8 mouse cellular contexts compared by ENCODE assay signal in the genomic region with DNA sequence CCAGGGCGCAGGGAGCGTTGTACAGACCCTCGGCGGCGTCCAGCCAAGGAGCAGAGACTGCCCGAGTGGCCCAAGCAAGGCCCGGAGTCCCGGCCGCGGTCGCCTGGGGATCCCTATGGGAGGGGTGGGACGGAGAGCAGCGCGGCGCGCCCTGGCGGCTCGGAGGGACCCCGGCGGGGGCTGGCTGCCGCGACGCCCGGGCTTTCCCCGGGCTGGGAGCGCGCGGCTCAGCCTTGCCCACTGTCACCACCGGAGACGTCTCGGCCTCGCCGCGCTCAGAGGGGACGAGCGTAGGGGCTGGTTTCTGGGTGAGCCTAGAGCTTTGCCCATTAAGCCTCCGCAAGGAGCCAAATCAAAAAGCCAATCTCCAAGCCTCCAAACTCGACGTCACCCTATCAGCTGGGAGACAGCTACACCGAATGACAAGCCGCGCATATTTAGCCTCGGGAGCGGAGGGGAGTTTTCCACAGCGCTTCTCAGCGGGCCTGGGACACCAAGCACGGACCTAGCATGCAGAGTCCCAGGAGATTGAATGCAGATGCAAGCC. TPM values are rescaled to one million over a fixed set of nuclear protein-coding genes. Genes with fewer than 3 reads are reported as not detected.
DNase-seq lines count a peak whose midpoint lies in the region; ATAC-seq lines count a peak whose summit lies in the region.

A gene (minus strand): TSS at position 306 of the 547 bp plus-strand sequence.

- H3K27ac ChIP-seq in kidney, embryonic 14.5 days (ENCODE audit: low read depth, low read length), result no peak within 1 kb of the TSS
- no peak within 1 kb of the TSS for H3K27ac ChIP-seq in liver, embryonic 13.5 days

- no peaks in the 10 kb centered on the region for H3K36me3 ChIP-seq in kidney, embryonic 14.5 days (ENCODE audit: control insufficient read depth, insufficient read depth, low read length)
- no peaks in the 10 kb centered on the region for H3K36me3 ChIP-seq in liver, embryonic 13.5 days

- peak within 1 kb of the TSS; percentile 62 for H3K4me3 ChIP-seq in kidney, embryonic 14.5 days (ENCODE audit: low read length)
- peak within 1 kb of the TSS; percentile 49 for H3K4me3 ChIP-seq in liver, embryonic 13.5 days (replicated peaks)

- peak within 1 kb of the TSS; percentile 65 for H3K9ac ChIP-seq in kidney, embryonic 14.5 days (ENCODE audit: low read depth, low read length)
- H3K9ac ChIP-seq in liver, embryonic 13.5 days, result no peak within 1 kb of the TSS

- H3K4me2 ChIP-seq in kidney, embryonic 14.5 days (replicated peaks; ENCODE audit: low read depth, low read length), result peak within 1 kb of the TSS; percentile 98
- H3K4me2 ChIP-seq in liver, embryonic 13.5 days, result peak within 1 kb of the TSS; percentile 69

- H3K9me3 ChIP-seq in kidney, embryonic 14.5 days (ENCODE audit: control insufficient read depth, low read length), result no peaks in the 10 kb centered on the region
- H3K9me3 ChIP-seq in liver, embryonic 13.5 days (replicated peaks), result no peaks in the 10 kb centered on the region

- H3K4me1 ChIP-seq in kidney, embryonic 14.5 days (ENCODE audit: control insufficient read depth, insufficient read depth, low read length), result 0 out of 2 replicates have a peak, but pooled peaks cover 7% of the 10 kb centered on the region
- H3K4me1 ChIP-seq in liver, embryonic 13.5 days (replicated peaks), result no peaks in the 10 kb centered on the region

- peak; percentile 76 for ATAC-seq in kidney, embryonic 14.5 days (ENCODE audit: low FRiP score, low TSS enrichment)
- no peak for ATAC-seq in liver, embryonic 13.5 days (ENCODE audit: low read depth)

- DNase-seq in kidney, adult 9 months, result no peak
- DNase-seq in cerebellum, postnatal 36 days, result peak; percentile 74 to 79
- peak; percentile 69 for DNase-seq in gastrocnemius, adult 18-20 months (ENCODE audit: low spot score)
- peak; percentile 50 for DNase-seq in kidney, postnatal 4 days
- DNase-seq in liver, embryonic 13.5 days, result no peak
- peak; percentile 74 for DNase-seq in retina, embryonic 14.5 days (ENCODE audit: low spot score)
- no peak for DNase-seq in spleen, postnatal 10 days (ENCODE audit: low spot score in 2 of 2)

- H3K27me3 ChIP-seq in kidney, embryonic 14.5 days (ENCODE audit: control insufficient read depth, insufficient read depth, low read length), result peaks cover 22% of the 10 kb centered on the region
- peaks cover 62% of the 10 kb centered on the region for H3K27me3 ChIP-seq in liver, embryonic 13.5 days

- WGBS in kidney, embryonic 14.5 days, result under 1% methylated on average over 44 of the region's 47 CpGs
- 1% methylated on average over 47 of the region's 47 CpGs for WGBS in liver, embryonic 13.5 days (ENCODE audit: insufficient replicate concordance)

RNA-seq across cellular contexts. Expression of the gene that starts here (rescaled TPM):
- 0.20 and 0.41 TPM in 2 replicates for polyA plus RNA-seq in kidney, embryonic 14.5 days (2014; fragmentation: Nextera tagmentation; extraction: Ambion mirVana)
- 10 to 100 TPM; 41.3 to 52.3 TPM for total RNA-seq in gastrocnemius, adult 18-20 months (2021)
- polyA plus RNA-seq in liver, embryonic 13.5 days (2015; fragmentation: Nextera tagmentation; extraction: Ambion mirVana), result 0.06 and 0.08 TPM in 2 replicates

Comparison
In these comparisons a context has a peak if more than half of its experiments do, and no peak if none do; other contexts are left out.
1. DNase-seq: peak in cerebellum, postnatal 36 days (2 of 2), gastrocnemius, adult 18-20 months (single experiment), kidney, postnatal 4 days (2 of 2) and retina, embryonic 14.5 days (single experiment); none in kidney, adult 9 months (single experiment), liver, embryonic 13.5 days (single experiment) and spleen, postnatal 10 days (0 of 2).
2. Peak in ATAC-seq, H3K4me3 ChIP-seq, H3K9ac ChIP-seq and H3K4me2 ChIP-seq in kidney, embryonic 14.5 days; RNA of the gene not detected or under 1 TPM.